Mouse (Mus musculus) intestine, embryonic 15.5 days (tissue): ENCODE measurements at regions not wholly inside any gene's neighbourhood (a gene's known extent, or its start where the extent isn't known, plus 50 kb on each side); places are given as distances from the start of the nearest gene placed in this dataset.

Experiments
- ATAC-seq: fragments of 200-750 bp; cut with Nextera tagmentation; 2 replicates; pipeline ENCODE4 v1.8.0; 2017; ENCODE audit warnings: moderate TSS enrichment, moderate library complexity
- H3K27ac ChIP-seq: fragments of 300-500 bp; sonication (generic); 2 replicates; pipeline ENCODE4 v1.5.1; 2015; ENCODE audit warnings: mild to moderate bottlenecking, inconsistent platforms
- H3K27me3 ChIP-seq: fragments of 300-500 bp; sonication (generic); replicated peaks from 2 replicates; pipeline ENCODE4 v1.6.1; 2015; ENCODE audit warnings: inconsistent platforms
- H3K36me3 ChIP-seq: fragments of 300-500 bp; sonication (generic); 2 replicates; pipeline ENCODE4 v1.6.1; 2015; ENCODE audit warnings: inconsistent platforms
- H3K4me1 ChIP-seq: fragments of 300-500 bp; sonication (generic); replicated peaks from 2 replicates; pipeline ENCODE4 v1.6.1; 2015; ENCODE audit warnings: inconsistent platforms
- H3K4me2 ChIP-seq: fragments of 300-500 bp; sonication (generic); replicated peaks from 2 replicates; pipeline ENCODE4 v1.6.1; 2015; ENCODE audit warnings: mild to moderate bottlenecking, inconsistent platforms
- H3K4me3 ChIP-seq: fragments of 300-500 bp; sonication (generic); replicated peaks from 2 replicates; pipeline ENCODE4 v1.5.1; 2015; ENCODE audit warnings: inconsistent platforms
- H3K9ac ChIP-seq: fragments of 300-500 bp; sonication (generic); 2 replicates; pipeline ENCODE4 v1.6.1; 2015; ENCODE audit warnings: inconsistent platforms
- H3K9me3 ChIP-seq: fragments of 300-500 bp; sonication (generic); 2 replicates; pipeline ENCODE4 v1.6.1; 2016; ENCODE audit warnings: inconsistent platforms
- WGBS: fragments of 180-500 bp; shearing (Covaris S2); methylation state at CpG from one replicate; pipeline ENCODE4 v1.1.7; 2015; 5-methylcytosine and 5-hydroxymethylcytosine counted together

- ATAC-seq: no peak
- Histone ChIP-seq H3K27me3 (no peaks in the 10 kb centered on the region), H3K36me3 (no peaks in the 10 kb centered on the region), H3K4me3 (no peak overlapping the region), H3K4me1 (no peaks in the 10 kb centered on the region), H3K9me3 (no peaks in the 10 kb centered on the region), H3K27ac (no peak overlapping the region), H3K4me2 (no peak overlapping the region), H3K9ac (no peak overlapping the region)
- WGBS: 86% methylated on average over 5 of the region's 5 CpGs
Observed at GRCm38 (mm10) chr10:123997260-123997659, 733.5 kb downstream of the Fam19a2 start.

GRCm38 (mm10) chr10:123998959-123999358, 735.2 kb downstream of the Fam19a2 start:
- H3K4me1 ChIP-seq: no peaks in the 10 kb centered on the region
- H3K4me2 ChIP-seq: no peak overlapping the region
- 57% methylated on average over 1 of the region's 1 CpGs for WGBS
- H3K4me3 ChIP-seq: no peak overlapping the region
- no peak overlapping the region for H3K9ac ChIP-seq
- no peaks in the 10 kb centered on the region for H3K9me3 ChIP-seq
- no peak for ATAC-seq
- H3K27me3 ChIP-seq: no peaks in the 10 kb centered on the region
- H3K36me3 ChIP-seq: no peaks in the 10 kb centered on the region
- no peak overlapping the region for H3K27ac ChIP-seq

- H3K36me3 ChIP-seq: no peaks in the 10 kb centered on the region
- no peak overlapping the region for H3K4me2 ChIP-seq
- H3K4me1 ChIP-seq: no peaks in the 10 kb centered on the region
- H3K4me3 ChIP-seq: no peak overlapping the region
- no peak overlapping the region for H3K27ac ChIP-seq
- ATAC-seq: no peak
- no peaks in the 10 kb centered on the region for H3K9me3 ChIP-seq
- H3K27me3 ChIP-seq: no peaks in the 10 kb centered on the region
- H3K9ac ChIP-seq: no peak overlapping the region
- 86% methylated on average over 4 of the region's 4 CpGs for WGBS
Observed at GRCm38 (mm10) chr10:124045031-124045430, 781.2 kb downstream of the Fam19a2 start.

- no peak for ATAC-seq
- 77% methylated on average over 2 of the region's 2 CpGs for WGBS
- H3K27ac ChIP-seq: no peak overlapping the region
- H3K36me3 ChIP-seq: no peaks in the 10 kb centered on the region
- no peak overlapping the region for H3K4me3 ChIP-seq
- H3K4me2 ChIP-seq: no peak overlapping the region
- no peak overlapping the region for H3K9ac ChIP-seq
- H3K27me3 ChIP-seq: no peaks in the 10 kb centered on the region
- H3K4me1 ChIP-seq: no peaks in the 10 kb centered on the region
- H3K9me3 ChIP-seq: no peaks in the 10 kb centered on the region
Observed at GRCm38 (mm10) chr10:124045791-124046190, 782.0 kb downstream of the Fam19a2 start.

GRCm38 (mm10) chr10:124082756-124083155, 819.0 kb downstream of the Fam19a2 start:
- Histone ChIP-seq H3K27ac (no peak overlapping the region), H3K4me1 (no peaks in the 10 kb centered on the region), H3K4me2 (no peak overlapping the region), H3K36me3 (no peaks in the 10 kb centered on the region), H3K9ac (no peak overlapping the region), H3K9me3 (no peaks in the 10 kb centered on the region), H3K27me3 (no peaks in the 10 kb centered on the region), H3K4me3 (no peak overlapping the region)
- ATAC-seq: no peak
- 66% methylated on average over 3 of the region's 3 CpGs for WGBS

DNA sequence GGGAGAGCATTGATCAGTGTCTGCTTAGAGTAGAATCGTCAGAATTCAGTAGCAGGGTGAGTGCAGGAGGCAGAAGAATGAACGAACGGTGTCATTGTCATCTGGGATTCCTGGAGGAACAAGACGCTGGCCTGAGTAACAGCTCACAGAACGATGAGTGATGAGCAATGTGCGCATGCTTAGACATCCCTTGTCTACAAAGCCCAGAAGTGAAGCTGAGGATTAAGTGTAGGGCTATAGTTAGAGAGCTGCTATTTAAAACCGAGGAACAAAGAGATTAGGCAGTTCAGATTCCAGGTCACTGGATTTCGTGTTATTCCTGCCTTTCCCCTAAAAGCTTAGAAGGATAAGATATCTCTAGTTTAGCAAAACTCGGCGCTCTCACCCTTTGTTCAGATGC, 826.8 kb downstream of the Fam19a2 start:
- Histone ChIP-seq H3K9ac (no peak overlapping the region), H3K27me3 (no peaks in the 10 kb centered on the region), H3K9me3 (no peaks in the 10 kb centered on the region), H3K4me1 (no peaks in the 10 kb centered on the region), H3K4me2 (no peak overlapping the region), H3K4me3 (no peak overlapping the region), H3K27ac (no peak overlapping the region), H3K36me3 (no peaks in the 10 kb centered on the region)
- 77% methylated on average over 10 of the region's 10 CpGs for WGBS
- ATAC-seq: no peak

DNA sequence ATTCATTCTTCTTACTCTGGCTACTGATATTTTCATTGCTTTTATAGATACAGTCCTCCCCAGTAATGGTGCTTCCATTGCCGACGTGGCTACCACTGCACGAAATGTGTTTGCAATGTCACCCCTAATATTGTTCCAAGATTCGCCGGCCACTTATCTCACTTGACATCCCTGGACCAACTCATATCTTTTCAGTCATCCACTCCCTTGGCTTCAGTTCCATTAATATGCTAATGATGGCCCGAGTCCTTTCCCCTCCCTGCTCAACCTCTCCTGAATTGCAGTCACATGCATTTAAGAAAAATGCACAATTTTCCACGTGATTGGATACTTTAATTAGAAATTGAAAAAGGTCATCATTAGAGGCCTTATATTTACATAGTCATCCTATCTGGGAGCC, 827.6 kb downstream of the Fam19a2 start:
- Histone ChIP-seq H3K27ac (no peak overlapping the region), H3K27me3 (no peaks in the 10 kb centered on the region), H3K4me2 (no peak overlapping the region), H3K36me3 (no peaks in the 10 kb centered on the region), H3K9me3 (no peaks in the 10 kb centered on the region), H3K4me3 (no peak overlapping the region), H3K4me1 (no peaks in the 10 kb centered on the region), H3K9ac (no peak overlapping the region)
- no peak for ATAC-seq
- WGBS: 91% methylated on average over 7 of the region's 7 CpGs

- H3K4me1 ChIP-seq: no peaks in the 10 kb centered on the region
- H3K4me2 ChIP-seq: no peak overlapping the region
- no peak overlapping the region for H3K4me3 ChIP-seq
- no peaks in the 10 kb centered on the region for H3K27me3 ChIP-seq
- no peak overlapping the region for H3K9ac ChIP-seq
- H3K36me3 ChIP-seq: no peaks in the 10 kb centered on the region
- ATAC-seq: no peak
- no peak overlapping the region for H3K27ac ChIP-seq
- H3K9me3 ChIP-seq: no peaks in the 10 kb centered on the region
Observed at GRCm38 (mm10) chr10:124119585-124119984, 855.8 kb downstream of the Fam19a2 start.

GRCm38 (mm10) chr10:124138456-124138855, 874.7 kb downstream of the Fam19a2 start:
- 79% methylated on average over 2 of the region's 2 CpGs for WGBS
- ATAC-seq: no peak
- no peak overlapping the region for H3K27ac ChIP-seq

DNA sequence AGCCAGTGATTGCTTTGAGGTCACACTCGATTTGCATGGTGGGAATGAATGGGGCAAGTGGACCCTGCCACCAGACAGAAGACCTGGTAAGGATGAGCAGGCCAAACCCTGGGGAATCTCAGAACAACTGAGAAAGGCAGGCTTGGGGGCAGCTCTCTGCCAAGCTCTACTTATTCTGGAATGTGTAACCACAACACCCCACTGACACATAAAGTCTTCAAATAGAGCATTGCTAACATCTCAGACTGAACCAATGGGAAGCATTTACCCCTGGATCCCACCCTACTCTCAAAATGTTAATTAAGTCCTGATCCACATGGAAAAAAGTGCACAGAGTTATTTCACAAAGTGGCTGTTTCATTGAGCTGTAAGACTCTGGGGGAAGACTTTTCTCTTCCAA, 878.5 kb downstream of the Fam19a2 start:
- 74% methylated on average over 1 of the region's 1 CpGs for WGBS
- ATAC-seq: no peak

More at GRCm38 (mm10) chr10:124138456-124138855, 874.7 kb downstream of the Fam19a2 start:
- Histone ChIP-seq H3K4me1 (no peaks in the 10 kb centered on the region), H3K9me3 (no peaks in the 10 kb centered on the region), H3K4me2 (no peak overlapping the region), H3K4me3 (no peak overlapping the region), H3K27me3 (no peaks in the 10 kb centered on the region), H3K36me3 (no peaks in the 10 kb centered on the region), H3K9ac (no peak overlapping the region)

DNA sequence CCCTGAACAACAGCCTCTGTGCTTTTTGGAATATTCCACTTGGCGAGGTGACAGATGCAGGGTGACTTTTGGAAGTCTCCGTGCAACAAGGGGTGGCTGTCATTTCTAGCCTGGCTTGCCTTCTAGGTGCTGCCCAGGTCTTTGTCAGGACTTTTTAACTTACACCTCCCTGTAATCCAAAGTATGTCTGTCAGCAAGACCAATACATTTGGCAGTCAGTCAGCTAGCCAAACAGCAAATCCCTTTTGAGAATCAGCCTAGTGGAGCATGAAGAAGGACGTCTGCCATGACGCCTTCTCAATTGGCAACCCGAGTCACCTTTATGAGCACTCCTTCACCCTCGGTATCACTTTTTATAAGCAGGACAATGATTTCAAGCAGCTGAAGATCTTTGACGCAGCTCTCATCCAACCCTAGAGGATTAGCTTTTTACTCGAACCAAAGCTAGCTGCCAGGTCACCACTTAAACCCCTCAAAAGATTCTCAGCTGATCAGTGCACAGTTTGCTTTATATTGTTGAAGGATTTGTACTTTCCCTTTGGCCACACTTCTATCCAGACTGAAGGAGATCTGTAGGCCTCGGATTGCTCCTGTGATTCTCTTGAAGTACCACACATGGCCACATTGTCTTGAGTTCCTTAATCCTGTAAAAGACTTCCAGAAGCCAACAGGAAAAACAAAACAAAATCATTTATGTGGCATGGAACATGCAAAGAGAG, 883.1 kb downstream of the Fam19a2 start:
- Histone ChIP-seq H3K4me1 (no peaks in the 10 kb centered on the region), H3K9me3 (no peaks in the 10 kb centered on the region), H3K9ac (no peak overlapping the region), H3K4me3 (no peak overlapping the region), H3K27me3 (no peaks in the 10 kb centered on the region), H3K4me2 (no peak overlapping the region), H3K36me3 (no peaks in the 10 kb centered on the region), H3K27ac (no peak overlapping the region)
- WGBS: 82% methylated on average over 9 of the region's 9 CpGs
- ATAC-seq: no peak

More for the DNA sequence above, 878.5 kb downstream of the Fam19a2 start:
- H3K9ac ChIP-seq: no peak overlapping the region
- H3K4me3 ChIP-seq: no peak overlapping the region
- H3K36me3 ChIP-seq: no peaks in the 10 kb centered on the region
- no peak overlapping the region for H3K4me2 ChIP-seq
- H3K9me3 ChIP-seq: no peaks in the 10 kb centered on the region
- no peak overlapping the region for H3K27ac ChIP-seq
- H3K4me1 ChIP-seq: no peaks in the 10 kb centered on the region
- no peaks in the 10 kb centered on the region for H3K27me3 ChIP-seq

DNA sequence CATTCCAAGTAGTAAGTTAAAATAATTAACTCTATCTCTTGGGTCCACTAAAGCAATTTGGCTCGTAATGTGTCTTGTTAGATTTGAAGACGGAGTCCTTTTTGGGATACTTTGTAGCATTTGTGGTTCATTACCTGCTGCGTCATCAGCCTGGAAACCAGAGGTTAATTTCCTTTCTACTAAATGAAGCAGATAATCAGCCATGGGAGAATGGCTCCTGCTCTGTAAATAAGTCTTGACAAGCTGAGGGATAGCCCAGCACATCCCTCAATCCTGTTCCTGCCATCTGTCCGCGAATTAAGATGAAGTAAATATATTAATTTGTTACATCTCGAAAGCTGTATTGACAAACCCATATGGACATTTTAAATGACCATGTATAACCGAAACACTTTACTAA, 899.6 kb downstream of the Fam19a2 start:
- ATAC-seq: no peak

GRCm38 (mm10) chr10:124175598-124175997, 911.8 kb downstream of the Fam19a2 start:
- H3K9me3 ChIP-seq: no peaks in the 10 kb centered on the region
- no peak overlapping the region for H3K4me3 ChIP-seq
- H3K4me2 ChIP-seq: no peak overlapping the region
- no peak overlapping the region for H3K9ac ChIP-seq
- WGBS: 76% methylated on average over 2 of the region's 2 CpGs
- no peaks in the 10 kb centered on the region for H3K4me1 ChIP-seq
- H3K27me3 ChIP-seq: no peaks in the 10 kb centered on the region
- ATAC-seq: no peak
- H3K36me3 ChIP-seq: no peaks in the 10 kb centered on the region
- no peak overlapping the region for H3K27ac ChIP-seq

More for the DNA sequence above, 899.6 kb downstream of the Fam19a2 start:
- Histone ChIP-seq H3K9ac (no peak overlapping the region), H3K36me3 (no peaks in the 10 kb centered on the region), H3K27me3 (no peaks in the 10 kb centered on the region), H3K4me1 (no peaks in the 10 kb centered on the region), H3K4me3 (no peak overlapping the region), H3K4me2 (no peak overlapping the region), H3K27ac (no peak overlapping the region), H3K9me3 (no peaks in the 10 kb centered on the region)
- WGBS: 88% methylated on average over 7 of the region's 7 CpGs
